Mouse (Mus musculus) liver, embryonic 14.5 days (tissue): Measurements from ENCODE around the gene Hagh.

Source experiments
- CTCF ChIP-seq: IDR thresholded peaks from 2 replicates; pipeline ENCODE4 v1.5.1; 2016; ENCODE audit warnings: antibody characterized with exemption, low read depth, control low read depth
- EP300 ChIP-seq: IDR thresholded peaks from 2 replicates; pipeline ENCODE4 v1.6.1; 2016; ENCODE audit warnings: antibody characterized with exemption, low read depth

- TF ChIP-seq CTCF (no peak), EP300 (no peak)
Measured at GRCm38 (mm10) chr17:24884391-24884790, 44.4 kb downstream of the Hagh start.
